Mouse (Mus musculus): ENCODE results near the gene Cyp2f2. TPM values are rescaled to one million over a fixed set of nuclear protein-coding genes. Genes with fewer than 3 reads are reported as not detected.

Cyp2f2 gene
- total and polyA plus RNA-seq, 2 experiments from 2014 or later, result 0.39 to 0.55 TPM

DNA sequence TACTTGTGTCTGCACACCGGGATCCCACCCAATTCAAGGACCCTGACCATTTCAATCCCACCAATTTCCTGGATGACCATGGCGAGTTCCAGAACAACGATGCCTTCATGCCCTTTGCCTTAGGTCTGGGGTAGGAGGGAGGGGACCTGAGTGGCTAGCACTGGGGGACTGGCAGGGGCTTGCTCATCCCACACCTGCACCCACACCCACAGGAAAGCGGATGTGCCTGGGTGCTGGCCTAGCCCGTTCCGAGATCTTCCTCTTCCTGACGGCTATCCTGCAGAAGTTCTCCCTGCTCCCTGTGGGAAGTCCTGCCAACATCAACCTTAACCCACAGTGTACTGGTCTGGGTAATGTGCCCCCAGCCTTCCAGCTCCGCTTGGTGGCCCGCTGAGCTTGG lies 38.5 kb downstream of the Cyp2f2 start:
- Histone ChIP-seq H3K4me3 (ENCODE audit: low read depth, low read length) (no peak overlapping the region), H3K4me2 (ENCODE audit: low read depth, low read length, poor library complexity, severe bottlenecking) (no peak overlapping the region), H3K9me3 (ENCODE audit: low read length) (no peaks in the 10 kb centered on the region), H3K27ac (ENCODE audit: low read depth, low read length) (no peak overlapping the region), H3K36me3 (ENCODE audit: insufficient read depth, low read length) (peaks cover 17% of the 10 kb centered on the region), H3K4me1 (ENCODE audit: insufficient read depth, low read length) (peaks cover 8% of the 10 kb centered on the region), H3K27me3 (ENCODE audit: insufficient read depth, low read length) (no peaks in the 10 kb centered on the region), H3K9ac (replicated peaks; ENCODE audit: low read length, poor library complexity, severe bottlenecking) (no peak overlapping the region)
- DNase-seq (ENCODE audit: low spot score) (no peak), ATAC-seq (ENCODE audit: low FRiP score) (no peak)
- TF ChIP-seq CTCF (IDR thresholded peaks at IDR 0.05), result no peak
- WGBS, result 96% methylated on average over 9 of the region's 9 CpGs

DNA sequence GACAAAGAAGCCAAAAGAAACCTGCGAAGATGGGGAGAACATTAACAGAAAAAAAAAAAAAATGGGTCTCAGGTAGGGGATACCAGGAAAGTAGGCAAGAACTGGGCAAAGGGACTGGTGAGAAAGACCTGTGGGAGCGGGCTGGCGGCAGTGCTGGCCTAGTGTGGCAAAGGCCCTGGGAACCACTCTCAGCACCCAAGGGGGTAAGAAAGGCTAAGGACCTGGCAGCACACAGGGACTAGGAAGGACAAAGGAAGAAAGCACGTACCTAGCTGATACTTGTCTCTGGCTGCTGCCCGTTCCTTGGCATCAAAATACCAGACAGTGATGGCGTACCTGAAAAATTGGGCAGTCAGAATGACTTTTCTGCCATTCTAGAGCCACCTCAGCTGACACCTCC lies 39.5 kb downstream of the Cyp2f2 start:
- TF ChIP-seq CTCF (IDR thresholded peaks at IDR 0.05), result no peak
- ATAC-seq (ENCODE audit: low FRiP score) (no peak), DNase-seq (ENCODE audit: low spot score) (no peak)
- Histone ChIP-seq H3K9ac (replicated peaks; ENCODE audit: low read length, poor library complexity, severe bottlenecking) (no peak overlapping the region), H3K9me3 (ENCODE audit: low read length) (no peaks in the 10 kb centered on the region), H3K27ac (ENCODE audit: low read depth, low read length) (no peak overlapping the region), H3K4me1 (ENCODE audit: insufficient read depth, low read length) (peaks cover 18% of the 10 kb centered on the region), H3K36me3 (ENCODE audit: insufficient read depth, low read length) (peaks cover 20% of the 10 kb centered on the region), H3K4me2 (ENCODE audit: low read depth, low read length, poor library complexity, severe bottlenecking) (no peak overlapping the region), H3K4me3 (ENCODE audit: low read depth, low read length) (no peak overlapping the region), H3K27me3 (ENCODE audit: insufficient read depth, low read length) (no peaks in the 10 kb centered on the region)
- WGBS, result 96% methylated on average over 6 of the region's 6 CpGs

DNA sequence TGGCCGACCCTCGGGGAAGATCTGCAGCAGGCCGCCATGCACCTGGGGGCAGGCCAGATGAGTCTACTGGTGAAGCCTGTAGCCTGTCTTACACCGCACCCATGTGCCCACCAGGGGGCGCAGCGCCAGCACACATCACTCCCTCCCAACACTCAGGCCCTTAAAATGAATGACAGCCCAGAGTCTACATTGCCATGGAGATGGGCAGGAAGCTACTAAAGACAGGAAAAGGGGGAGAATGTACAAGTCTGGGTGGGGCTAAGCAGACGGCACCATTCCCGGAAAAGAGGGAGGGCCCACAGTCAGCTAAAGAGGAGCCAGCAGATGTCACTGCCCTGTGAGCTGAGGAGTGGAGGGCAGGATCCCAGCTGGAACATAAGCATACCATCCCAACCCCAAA lies 40.2 kb downstream of the Cyp2f2 start:
- DNase-seq (ENCODE audit: low spot score) (peak; percentile 94), ATAC-seq (ENCODE audit: low FRiP score) (peak; percentile 89)
- Histone ChIP-seq H3K4me1 (ENCODE audit: insufficient read depth, low read length) (peaks cover 22% of the 10 kb centered on the region), H3K9me3 (ENCODE audit: low read length) (no peaks in the 10 kb centered on the region), H3K4me3 (ENCODE audit: low read depth, low read length) (no peak overlapping the region), H3K9ac (replicated peaks; ENCODE audit: low read length, poor library complexity, severe bottlenecking) (no peak overlapping the region), H3K36me3 (ENCODE audit: insufficient read depth, low read length) (peaks cover 25% of the 10 kb centered on the region), H3K27ac (ENCODE audit: low read depth, low read length) (0 out of 2 replicates have a peak overlapping the region, but pooled peaks have one; percentile 18), H3K4me2 (ENCODE audit: low read depth, low read length, poor library complexity, severe bottlenecking) (no peak overlapping the region), H3K27me3 (ENCODE audit: insufficient read depth, low read length) (no peaks in the 10 kb centered on the region)
- TF ChIP-seq CTCF (IDR thresholded peaks at IDR 0.05), result peak; percentile 99
- WGBS, result 20% methylated on average over 8 of the region's 8 CpGs

DNA sequence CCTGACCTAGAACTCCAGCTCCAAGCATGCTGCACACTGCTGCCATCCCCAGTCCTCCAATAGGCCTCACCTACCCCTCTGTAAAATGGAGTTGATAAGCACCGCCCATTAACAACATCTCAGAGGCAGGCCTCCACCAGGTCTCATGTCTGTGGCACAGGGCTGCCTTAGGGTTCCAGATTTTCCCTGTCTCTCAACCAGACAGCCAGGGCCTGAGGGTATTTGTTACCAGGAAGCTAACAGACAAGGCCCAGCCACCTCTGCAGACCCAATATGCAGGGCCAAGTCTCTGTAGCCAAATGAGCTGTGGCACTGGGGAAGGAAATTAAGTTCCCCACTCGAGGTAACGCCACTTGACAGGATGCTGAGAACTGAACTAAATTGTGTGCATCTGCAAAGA lies 41.2 kb downstream of the Cyp2f2 start:
- Histone ChIP-seq H3K9ac (replicated peaks; ENCODE audit: low read length, poor library complexity, severe bottlenecking) (no peak overlapping the region), H3K4me1 (ENCODE audit: insufficient read depth, low read length) (peaks cover 29% of the 10 kb centered on the region), H3K36me3 (ENCODE audit: insufficient read depth, low read length) (peaks cover 25% of the 10 kb centered on the region), H3K9me3 (ENCODE audit: low read length) (no peaks in the 10 kb centered on the region), H3K4me3 (ENCODE audit: low read depth, low read length) (no peak overlapping the region), H3K4me2 (ENCODE audit: low read depth, low read length, poor library complexity, severe bottlenecking) (no peak overlapping the region), H3K27ac (ENCODE audit: low read depth, low read length) (no peak overlapping the region), H3K27me3 (ENCODE audit: insufficient read depth, low read length) (no peaks in the 10 kb centered on the region)
- TF ChIP-seq CTCF (IDR thresholded peaks at IDR 0.05), result no peak
- DNase-seq (ENCODE audit: low spot score), result no peak
- WGBS, result 93% methylated on average over 3 of the region's 3 CpGs
- no peak for ATAC-seq (ENCODE audit: low FRiP score)

DNA sequence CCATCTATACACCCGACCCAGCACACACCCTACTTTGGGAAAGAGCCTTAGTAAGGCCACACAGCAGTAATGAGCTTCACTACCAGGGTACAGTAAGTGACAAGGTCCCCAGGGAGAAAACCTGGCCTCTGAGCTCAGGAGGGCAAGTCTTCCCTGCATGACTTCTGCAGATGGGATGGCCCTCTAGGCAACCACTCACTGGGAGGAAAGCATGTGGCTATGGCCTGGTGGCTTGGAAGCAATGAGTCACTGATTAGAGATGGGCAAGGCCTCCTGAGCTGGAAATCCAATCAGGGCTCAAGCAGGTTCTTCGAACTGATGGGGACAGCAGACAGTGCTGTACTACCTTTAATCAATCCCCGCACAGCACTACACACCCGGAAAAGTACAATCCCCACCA lies 42.0 kb downstream of the Cyp2f2 start:
- DNase-seq (ENCODE audit: low spot score), result no peak
- Histone ChIP-seq H3K4me2 (ENCODE audit: low read depth, low read length, poor library complexity, severe bottlenecking) (no peak overlapping the region), H3K4me3 (ENCODE audit: low read depth, low read length) (no peak overlapping the region), H3K36me3 (ENCODE audit: insufficient read depth, low read length) (peaks cover 25% of the 10 kb centered on the region), H3K9ac (replicated peaks; ENCODE audit: low read length, poor library complexity, severe bottlenecking) (no peak overlapping the region), H3K27me3 (ENCODE audit: insufficient read depth, low read length) (no peaks in the 10 kb centered on the region), H3K4me1 (ENCODE audit: insufficient read depth, low read length) (peaks cover 29% of the 10 kb centered on the region), H3K9me3 (ENCODE audit: low read length) (no peaks in the 10 kb centered on the region), H3K27ac (ENCODE audit: low read depth, low read length) (no peak overlapping the region)
- ATAC-seq (ENCODE audit: low FRiP score), result no peak
- 92% methylated on average over 4 of the region's 4 CpGs for WGBS
- TF ChIP-seq CTCF (IDR thresholded peaks at IDR 0.05), result no peak

DNA sequence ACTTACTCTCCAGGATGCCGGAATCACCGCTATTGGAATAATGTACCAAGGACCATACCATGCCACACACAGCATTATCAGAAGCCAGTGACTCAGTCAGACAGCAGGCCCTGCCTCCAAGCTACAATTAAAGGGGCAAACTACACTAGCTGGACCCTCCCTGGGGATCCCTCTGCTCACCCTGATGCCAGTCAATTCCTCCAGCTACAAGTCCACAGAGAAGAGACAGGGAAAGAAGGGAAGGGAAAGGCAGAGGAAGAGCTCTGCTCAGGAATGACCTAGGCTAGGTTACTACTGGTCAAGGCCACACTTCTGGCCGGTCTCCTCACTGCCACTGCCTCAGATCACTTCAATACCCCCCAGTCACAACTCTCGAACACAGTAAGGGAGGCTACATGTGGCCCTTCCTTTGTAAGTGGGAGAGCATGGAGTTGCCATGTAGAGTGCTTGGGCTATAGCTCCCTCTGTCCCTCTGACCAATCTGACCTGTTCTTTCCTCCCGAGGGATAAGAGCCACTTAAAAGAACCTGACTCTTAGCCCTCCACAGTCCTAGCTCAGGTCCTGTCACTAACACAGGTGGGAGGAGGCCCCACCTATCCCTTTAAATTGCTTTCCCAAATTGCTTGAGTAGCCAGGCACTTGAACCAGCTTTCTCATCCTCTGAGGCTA lies 43.2 kb downstream of the Cyp2f2 start:
- H3K36me3 ChIP-seq (ENCODE audit: insufficient read depth, low read length), result peaks cover 20% of the 10 kb centered on the region
- no peaks in the 10 kb centered on the region for H3K27me3 ChIP-seq (ENCODE audit: insufficient read depth, low read length)
- peak overlapping the region; percentile 69 for H3K4me2 ChIP-seq (ENCODE audit: low read depth, low read length, poor library complexity, severe bottlenecking)
- H3K9me3 ChIP-seq (ENCODE audit: low read length), result no peaks in the 10 kb centered on the region
- TF ChIP-seq CTCF (IDR thresholded peaks at IDR 0.05), result no peak
- H3K4me3 ChIP-seq (ENCODE audit: low read depth, low read length), result 0 out of 2 replicates have a peak overlapping the region, but pooled peaks have one; percentile 12
- 79% methylated on average over 5 of the region's 5 CpGs for WGBS
- no peak overlapping the region for H3K27ac ChIP-seq (ENCODE audit: low read depth, low read length)
- ATAC-seq (ENCODE audit: low FRiP score), result no peak
- peaks cover 29% of the 10 kb centered on the region for H3K4me1 ChIP-seq (ENCODE audit: insufficient read depth, low read length)
- no peak for DNase-seq (ENCODE audit: low spot score)
- peak overlapping the region; percentile 29; the same call in 1 of the 2 replicates for H3K9ac ChIP-seq (replicated peaks; ENCODE audit: low read length, poor library complexity, severe bottlenecking)

Data from midbrain, postnatal 0 days (tissue).